Comparison of ENCODE assay signal across 23 mouse cellular contexts in the genomic region with DNA sequence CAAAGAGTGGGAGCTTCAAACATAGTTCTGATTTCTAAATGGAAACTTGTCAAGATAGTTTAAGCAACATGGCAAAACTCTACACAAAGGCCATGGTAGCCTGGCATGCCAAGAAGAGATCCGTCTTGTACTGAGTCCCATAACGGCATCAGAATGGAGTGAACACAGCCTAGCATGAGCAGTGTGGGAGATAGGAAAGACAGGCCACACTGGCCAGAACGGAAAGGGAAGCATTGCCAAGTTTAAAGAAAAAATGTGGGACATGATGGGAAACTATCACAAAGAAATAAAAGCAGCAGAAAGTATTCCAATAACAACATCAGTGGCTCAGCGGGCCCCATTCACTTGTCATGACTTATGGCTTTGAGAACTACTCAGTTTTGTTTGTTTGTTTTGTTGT.
DNase-seq lines count a peak whose midpoint lies in the region; ATAC-seq and TF ChIP-seq lines count a peak whose summit lies in the region.
"Had no signal": no experiment of that assay in that cellular context is flagged by ENCODE, and none has a peak within 500 bp of the region (broad histone marks: within the 10 kb centered on the region; RNA-seq: fewer than 3 reads in every experiment).

No protein-coding gene starts in this region.

- H3K9me3 ChIP-seq in lung, embryonic 16.5 days (ENCODE audit: control insufficient read depth, low read length) = no peaks in the 10 kb centered on the region
- H3K9me3 ChIP-seq: heart, embryonic 10.5 days; midbrain, embryonic 10.5 days; midbrain, embryonic 15.5 days; neural tube, embryonic 15.5 days had no signal

- H3K36me3 ChIP-seq in lung, embryonic 16.5 days (ENCODE audit: control insufficient read depth, insufficient read depth, low read length) = no peaks in the 10 kb centered on the region; the same call in 1 of the 2 replicates
- H3K36me3 ChIP-seq: midbrain, embryonic 15.5 days had no signal

- peak; percentile 35 for DNase-seq in heart, postnatal 10 days
- no peak for DNase-seq in heart, postnatal 4 days
- peak; percentile 37 for DNase-seq in kidney, postnatal 14 days
- no peak for DNase-seq in kidney, adult 11 months
- DNase-seq in lung, adult 2 months = no peak
- DNase-seq in gastrocnemius, adult 2 months = no peak
- DNase-seq: adrenal gland, postnatal 25 days; cerebellum, adult 18-20 months; cerebellum, postnatal 10 days; kidney, adult 9 months; liver; lung, postnatal 14 days; retina, postnatal 1 day; right cerebral cortex, postnatal 14 days; thymus, postnatal 4 days had no signal

- no peaks in the 10 kb centered on the region for H3K27me3 ChIP-seq in lung, embryonic 16.5 days (ENCODE audit: control insufficient read depth, insufficient read depth, low read depth, low read length)
- H3K27me3 ChIP-seq: midbrain, embryonic 15.5 days; neural tube, embryonic 15.5 days had no signal

- no peak overlapping the region for H3K4me3 ChIP-seq in lung, embryonic 16.5 days (ENCODE audit: low read length)
- H3K4me3 ChIP-seq in lung, adult 2 months (replicated peaks; ENCODE audit: extremely low read depth, low read depth, low read length) = no peak overlapping the region
- H3K4me3 ChIP-seq in gastrocnemius, adult 2 months = no peak overlapping the region
- H3K4me3 ChIP-seq: heart, embryonic 10.5 days; midbrain, embryonic 10.5 days; midbrain, embryonic 15.5 days; neural tube, embryonic 15.5 days had no signal

- peak; percentile 68 for ATAC-seq in lung, embryonic 16.5 days (ENCODE audit: low read depth)
- ATAC-seq: CD4-positive, CD25-positive, alpha-beta regulatory T cell, adult 4 months; forebrain, embryonic 16.5 days; hindbrain, embryonic 16.5 days; midbrain, embryonic 15.5 days had no signal

- no peak for TF ChIP-seq POLR2A in lung, adult 2 months (IDR thresholded peaks at IDR 0.05; ENCODE audit: borderline replicate concordance, extremely low read depth, low read depth, low read length)

- TF ChIP-seq CTCF in lung, adult 2 months (IDR thresholded peaks at IDR 0.05; ENCODE audit: insufficient read depth, low read length) = no peak
- TF ChIP-seq CTCF in gastrocnemius, adult 2 months (IDR thresholded peaks at IDR 0.05) = no peak

- no peak overlapping the region for H3K27ac ChIP-seq in lung, embryonic 16.5 days (ENCODE audit: low read length)
- H3K27ac ChIP-seq in gastrocnemius, adult 2 months = no peak overlapping the region
- H3K27ac ChIP-seq: heart, embryonic 10.5 days; midbrain, embryonic 10.5 days; midbrain, embryonic 15.5 days; neural tube, embryonic 15.5 days had no signal

- H3K4me2 ChIP-seq in lung, embryonic 16.5 days (ENCODE audit: low read depth, low read length) = no peak overlapping the region
- H3K4me2 ChIP-seq: midbrain, embryonic 15.5 days; neural tube, embryonic 15.5 days had no signal

- 57% methylated on average over 4 of the region's 4 CpGs for WGBS in lung, embryonic 16.5 days
- 78% methylated on average over 4 of the region's 4 CpGs for WGBS in lung, adult 2 months

- no peak overlapping the region for H3K9ac ChIP-seq in lung, embryonic 16.5 days (ENCODE audit: low read length)
- H3K9ac ChIP-seq: midbrain, embryonic 15.5 days; neural tube, embryonic 15.5 days had no signal

- H3K4me1 ChIP-seq in lung, embryonic 16.5 days (replicated peaks; ENCODE audit: control insufficient read depth, insufficient read depth, low read length) = peaks cover 22% of the 10 kb centered on the region
- H3K4me1 ChIP-seq in lung, adult 2 months (ENCODE audit: control insufficient read depth, insufficient read depth, low read length) = peaks cover 4% of the 10 kb centered on the region

- intact Hi-C loops in heart, postnatal 10 days (cut with DNase I) = no loop called here
- intact Hi-C loops in gastrocnemius, adult 2 months (cut with DNase I) = no loop called here

Comparison
In these comparisons a context has a peak if more than half of its experiments do, and no peak if none do; other contexts are left out.
1. DNase-seq: peak in heart, postnatal 10 days (2 of 2) and kidney, postnatal 14 days (single experiment); none in heart, postnatal 4 days (single experiment), kidney, adult 11 months (single experiment), lung, adult 2 months (single experiment) and gastrocnemius, adult 2 months (single experiment).